Mouse (Mus musculus) thymus, postnatal 25 days (tissue): ENCODE measurements around the gene Ggt6.

Source experiments
- DNase-seq: peaks from one replicate; pipeline ENCODE4 v3.0.0; 2022

Gene Ggt6

GRCm38 (mm10) chr11:72434963-72435693 lies at the start of gene Ggt6:
Gene Ggt6 (plus strand): TSS chr11:72435526.
- no peak for DNase-seq

- DNase-seq = no peak
Observed at GRCm38 (mm10) chr11:72388113-72388529, 47.2 kb upstream of the Ggt6 start.

GRCm38 (mm10) chr11:72389407-72390142 lies 45.8 kb upstream of the Ggt6 start:
- DNase-seq = no peak

- DNase-seq = no peak
Observed at GRCm38 (mm10) chr11:72391181-72391580, 44.1 kb upstream of the Ggt6 start.

GRCm38 (mm10) chr11:72393243-72393642 lies 42.1 kb upstream of the Ggt6 start:
- no peak for DNase-seq

GRCm38 (mm10) chr11:72393669-72394068 lies 41.7 kb upstream of the Ggt6 start:
- DNase-seq = no peak

GRCm38 (mm10) chr11:72394694-72395093 lies 40.6 kb upstream of the Ggt6 start:
- no peak for DNase-seq

- no peak for DNase-seq
Observed at GRCm38 (mm10) chr11:72395652-72396051, 39.7 kb upstream of the Ggt6 start.

GRCm38 (mm10) chr11:72396621-72397020 lies 38.7 kb upstream of the Ggt6 start:
- no peak for DNase-seq

GRCm38 (mm10) chr11:72397072-72397471 lies 38.3 kb upstream of the Ggt6 start:
- DNase-seq = no peak

- no peak for DNase-seq
Observed at GRCm38 (mm10) chr11:72397811-72398525, 37.4 kb upstream of the Ggt6 start.

GRCm38 (mm10) chr11:72401068-72401467 lies 34.3 kb upstream of the Ggt6 start:
- DNase-seq = no peak

GRCm38 (mm10) chr11:72402017-72402416 lies 33.3 kb upstream of the Ggt6 start:
- DNase-seq = no peak

GRCm38 (mm10) chr11:72402969-72403368 lies 32.4 kb upstream of the Ggt6 start:
- DNase-seq = no peak

GRCm38 (mm10) chr11:72405532-72405931 lies 29.8 kb upstream of the Ggt6 start:
- DNase-seq = no peak

GRCm38 (mm10) chr11:72406079-72406675 lies 29.1 kb upstream of the Ggt6 start:
- no peak for DNase-seq

- no peak for DNase-seq
Observed at GRCm38 (mm10) chr11:72407081-72407480, 28.2 kb upstream of the Ggt6 start.

GRCm38 (mm10) chr11:72407574-72407973 lies 27.8 kb upstream of the Ggt6 start:
- no peak for DNase-seq

GRCm38 (mm10) chr11:72408451-72409170 lies 26.7 kb upstream of the Ggt6 start:
- DNase-seq = no peak

GRCm38 (mm10) chr11:72409649-72410385 lies 25.5 kb upstream of the Ggt6 start:
- DNase-seq = no peak

- DNase-seq = no peak
Observed at GRCm38 (mm10) chr11:72410521-72411092, 24.7 kb upstream of the Ggt6 start.
